ENCODE assay signal across 14 mouse cellular contexts in genomic region chr16:43385620-43386210, GRCm38 (mm10).
"Had no signal": no experiment of that assay in that cellular context is flagged by ENCODE, and none has a peak within 500 bp of the region (broad histone marks: within the 10 kb centered on the region; RNA-seq: fewer than 3 reads in every experiment).

No protein-coding gene starts in this region.

- H3K4me2 ChIP-seq: limb, embryonic 12.5 days; liver, embryonic 13.5 days; lung, embryonic 15.5 days; midbrain, embryonic 13.5 days; neural tube, embryonic 15.5 days had no signal

- H3K4me1 ChIP-seq: limb, embryonic 12.5 days; liver, embryonic 13.5 days; lung, embryonic 15.5 days; neural tube, embryonic 15.5 days had no signal

- DNase-seq: kidney, postnatal 10 days; kidney, postnatal 4 days; liver; liver, embryonic 13.5 days; liver, postnatal 0 days; right cerebral cortex, adult 18-20 months; right cerebral cortex, postnatal 25 days; thymus, postnatal 4 days had no signal

- ATAC-seq: liver, postnatal 0 days; midbrain, embryonic 13.5 days had no signal

- H3K36me3 ChIP-seq: limb, embryonic 12.5 days; liver, embryonic 13.5 days; lung, embryonic 15.5 days; midbrain, embryonic 13.5 days; neural tube, embryonic 15.5 days had no signal

- H3K9me3 ChIP-seq: limb, embryonic 12.5 days; liver, embryonic 13.5 days; lung, embryonic 15.5 days; midbrain, embryonic 13.5 days; neural tube, embryonic 15.5 days had no signal

- H3K27ac ChIP-seq: layer of hippocampus, adult 2 months; limb, embryonic 12.5 days; liver, embryonic 13.5 days; lung, embryonic 15.5 days; midbrain, embryonic 13.5 days; neural tube, embryonic 15.5 days had no signal

- H3K9ac ChIP-seq: limb, embryonic 12.5 days; liver, embryonic 13.5 days; liver, postnatal 0 days; lung, embryonic 15.5 days; midbrain, embryonic 13.5 days; neural tube, embryonic 15.5 days had no signal

- H3K4me3 ChIP-seq: layer of hippocampus, adult 2 months; limb, embryonic 12.5 days; liver, embryonic 13.5 days; lung, embryonic 15.5 days; midbrain, embryonic 13.5 days; myocyte; neural tube, embryonic 15.5 days had no signal

- H3K27me3 ChIP-seq: limb, embryonic 12.5 days; liver, embryonic 13.5 days; lung, embryonic 15.5 days; midbrain, embryonic 13.5 days; neural tube, embryonic 15.5 days had no signal
